Mouse (Mus musculus) heart, embryonic 15.5 days (tissue): Measurements from ENCODE around the gene Olfr1414. TPM values are rescaled to one million over a fixed set of nuclear protein-coding genes. Genes with fewer than 3 reads are reported as not detected.
"Not testable (repeated sequence)": the region's sequence is repeated elsewhere in the genome, so short reads cannot be mapped to it uniquely, and the experiment has no call there.

ENCODE experiments used
- ATAC-seq: fragments of 200-750 bp; cut with Nextera tagmentation; replicated peaks from 2 replicates; pipeline ENCODE4 v1.8.0; 2017; ENCODE audit warnings: low read depth, moderate TSS enrichment; ENCODE audit not compliant: insufficient number of reproducible peaks, insufficient read depth, low FRiP score
- H3K27ac ChIP-seq: fragments of 300-500 bp; sonication (generic); 2 replicates; pipeline ENCODE4 v1.5.1; 2015; ENCODE audit warnings: mild to moderate bottlenecking, inconsistent platforms
- H3K27me3 ChIP-seq: fragments of 300-500 bp; sonication (generic); 2 replicates; pipeline ENCODE4 v1.6.1; 2015; ENCODE audit warnings: inconsistent platforms
- H3K36me3 ChIP-seq: fragments of 300-500 bp; sonication (generic); 2 replicates; pipeline ENCODE4 v1.6.1; 2015; ENCODE audit warnings: mild to moderate bottlenecking, inconsistent platforms
- H3K4me1 ChIP-seq: fragments of 300-500 bp; sonication (generic); replicated peaks from 2 replicates; pipeline ENCODE4 v1.6.1; 2015; ENCODE audit warnings: inconsistent platforms
- H3K4me2 ChIP-seq: fragments of 300-500 bp; sonication (generic); 2 replicates; pipeline ENCODE4 v1.6.1; 2015; ENCODE audit warnings: inconsistent platforms, mild to moderate bottlenecking, moderate library complexity
- H3K4me3 ChIP-seq: fragments of 300-500 bp; sonication (generic); 2 replicates; pipeline ENCODE4 v1.5.1; 2015; ENCODE audit warnings: mild to moderate bottlenecking, inconsistent platforms
- H3K9ac ChIP-seq: fragments of 300-500 bp; sonication (generic); 2 replicates; pipeline ENCODE4 v1.6.1; 2015; ENCODE audit warnings: mild to moderate bottlenecking, inconsistent platforms
- H3K9me3 ChIP-seq: fragments of 300-500 bp; sonication (generic); replicated peaks from 2 replicates; pipeline ENCODE4 v1.6.1; 2016; ENCODE audit warnings: inconsistent platforms
- WGBS: fragments of 180-500 bp; shearing (Covaris S2); methylation state at CpG from one replicate; pipeline ENCODE4 v1.1.7; 2015; ENCODE audit warnings: mixed read lengths; 5-methylcytosine and 5-hydroxymethylcytosine counted together
- polyA plus RNA-seq: library from polyadenylated mRNA; unstranded; fragments of >200 nt; fragmentation: Nextera tagmentation; extraction: Ambion mirVana; gene quantifications from 2 replicates; pipeline ENCODE4 v1.2.1, GENCODE M21; 2015

The Olfr1414 gene
- polyA plus RNA-seq: not detected in 2 replicates

- ATAC-seq: no peak
- WGBS: 80% methylated on average over 3 of the region's 3 CpGs
- no peaks in the 10 kb centered on the region for H3K9me3 ChIP-seq
- no peaks in the 10 kb centered on the region for H3K4me1 ChIP-seq
- peaks cover 21% of the 10 kb centered on the region for H3K27me3 ChIP-seq
- H3K27ac ChIP-seq: no peak within 1 kb of the TSS
- H3K4me2 ChIP-seq: no peak within 1 kb of the TSS
- no peaks in the 10 kb centered on the region for H3K36me3 ChIP-seq
- H3K9ac ChIP-seq: no peak within 1 kb of the TSS
- H3K4me3 ChIP-seq: no peak within 1 kb of the TSS
Observed at GRCm38 (mm10) chr1:92518561-92518960, at the start of gene Olfr1414. Gene Olfr1414, minus strand, starts transcription at chr1:92518661.

GRCm38 (mm10) chr1:92545929-92546328, 27.5 kb upstream of the Olfr1414 start:
- no peaks in the 10 kb centered on the region for H3K4me1 ChIP-seq
- H3K36me3 ChIP-seq: no peaks in the 10 kb centered on the region

GRCm38 (mm10) chr1:92539071-92539470, 20.6 kb upstream of the Olfr1414 start:
- no peak overlapping the region for H3K4me2 ChIP-seq
- no peaks in the 10 kb centered on the region for H3K9me3 ChIP-seq
- H3K27ac ChIP-seq: no peak overlapping the region
- 28% methylated on average over 2 of the region's 2 CpGs for WGBS
- H3K36me3 ChIP-seq: no peaks in the 10 kb centered on the region
- no peak overlapping the region for H3K9ac ChIP-seq
- H3K4me3 ChIP-seq: no peak overlapping the region
- no peak for ATAC-seq
- H3K4me1 ChIP-seq: no peaks in the 10 kb centered on the region
- 0 out of 2 replicates have a peak, but pooled peaks cover 3% of the 10 kb centered on the region for H3K27me3 ChIP-seq

More at GRCm38 (mm10) chr1:92545929-92546328, 27.5 kb upstream of the Olfr1414 start:
- H3K9ac ChIP-seq: no peak overlapping the region
- H3K4me3 ChIP-seq: no peak overlapping the region
- H3K27me3 ChIP-seq: no peaks in the 10 kb centered on the region
- WGBS: 68% methylated on average over 2 of the region's 2 CpGs
- no peaks in the 10 kb centered on the region for H3K9me3 ChIP-seq
- H3K27ac ChIP-seq: no peak overlapping the region
- no peak overlapping the region for H3K4me2 ChIP-seq
- ATAC-seq: no peak

GRCm38 (mm10) chr1:92536972-92537371, 18.5 kb upstream of the Olfr1414 start:
- Histone ChIP-seq H3K27ac (no peak overlapping the region), H3K27me3 (0 out of 2 replicates have a peak, but pooled peaks cover 3% of the 10 kb centered on the region), H3K9ac (no peak overlapping the region), H3K4me2 (no peak overlapping the region), H3K36me3 (no peaks in the 10 kb centered on the region), H3K9me3 (no peaks in the 10 kb centered on the region), H3K4me3 (no peak overlapping the region), H3K4me1 (no peaks in the 10 kb centered on the region)
- no peak for ATAC-seq
- WGBS: 30% methylated on average over 5 of the region's 5 CpGs

GRCm38 (mm10) chr1:92523764-92524163, 5.3 kb upstream of the Olfr1414 start:
- Histone ChIP-seq H3K4me2 (no peak overlapping the region), H3K9ac (no peak overlapping the region), H3K9me3 (no peaks in the 10 kb centered on the region), H3K4me3 (no peak overlapping the region), H3K4me1 (no peaks in the 10 kb centered on the region), H3K36me3 (no peaks in the 10 kb centered on the region), H3K27me3 (peaks cover 16% of the 10 kb centered on the region), H3K27ac (no peak overlapping the region)
- ATAC-seq: no peak
- 69% methylated on average over 3 of the region's 3 CpGs for WGBS

GRCm38 (mm10) chr1:92521376-92521775, 2.9 kb upstream of the Olfr1414 start:
- Histone ChIP-seq H3K9ac (no peak overlapping the region), H3K4me3 (no peak overlapping the region), H3K27me3 (peaks cover 21% of the 10 kb centered on the region), H3K36me3 (no peaks in the 10 kb centered on the region), H3K9me3 (no peaks in the 10 kb centered on the region), H3K27ac (no peak overlapping the region), H3K4me1 (no peaks in the 10 kb centered on the region), H3K4me2 (no peak overlapping the region)
- ATAC-seq: no peak
- 18% methylated on average over 10 of the region's 10 CpGs for WGBS

- Histone ChIP-seq H3K27me3 (peaks cover 21% of the 10 kb centered on the region), H3K27ac (no peak overlapping the region), H3K36me3 (no peaks in the 10 kb centered on the region), H3K4me2 (no peak overlapping the region), H3K9ac (no peak overlapping the region), H3K4me1 (no peaks in the 10 kb centered on the region), H3K9me3 (no peaks in the 10 kb centered on the region), H3K4me3 (no peak overlapping the region)
- 77% methylated on average over 6 of the region's 6 CpGs for WGBS
- no peak for ATAC-seq
Observed at GRCm38 (mm10) chr1:92519046-92519445, 585 bp upstream of the Olfr1414 start.

GRCm38 (mm10) chr1:92515390-92515789, 3.1 kb downstream of the Olfr1414 start:
- 68% methylated on average over 11 of the region's 11 CpGs for WGBS
- H3K27ac ChIP-seq: no peak overlapping the region
- no peak overlapping the region for H3K9ac ChIP-seq
- no peak for ATAC-seq
- H3K27me3 ChIP-seq: peaks cover 12% of the 10 kb centered on the region
- no peak overlapping the region for H3K4me2 ChIP-seq
- no peaks in the 10 kb centered on the region for H3K4me1 ChIP-seq
- no peak overlapping the region for H3K4me3 ChIP-seq
- H3K36me3 ChIP-seq: no peaks in the 10 kb centered on the region
- no peaks in the 10 kb centered on the region for H3K9me3 ChIP-seq

GRCm38 (mm10) chr1:92511646-92512045, 6.8 kb downstream of the Olfr1414 start:
- H3K9me3 ChIP-seq, H3K36me3 ChIP-seq, H3K4me2 ChIP-seq, H3K4me3 ChIP-seq, H3K4me1 ChIP-seq, H3K9ac ChIP-seq, H3K27me3 ChIP-seq, H3K27ac ChIP-seq, ATAC-seq: not testable (repeated sequence)
- 75% methylated on average over 5 of the region's 5 CpGs for WGBS

- 76% methylated on average over 2 of the region's 2 CpGs for WGBS
- Histone ChIP-seq H3K27ac (no peak within 1 kb of the TSS), H3K4me2 (no peak within 1 kb of the TSS), H3K9me3 (no peaks in the 10 kb centered on the region), H3K4me1 (no peaks in the 10 kb centered on the region), H3K9ac (no peak within 1 kb of the TSS), H3K4me3 (no peak within 1 kb of the TSS), H3K36me3 (no peaks in the 10 kb centered on the region), H3K27me3 (peaks cover 5% of the 10 kb centered on the region; the same call in 1 of the 2 replicates)
- ATAC-seq: no peak
Observed at GRCm38 (mm10) chr1:92496001-92496400, 22.5 kb downstream of the Olfr1414 start, which contains the start of gene Olfr1415. Gene Olfr1415, minus strand, starts transcription at chr1:92496101.

GRCm38 (mm10) chr1:92485013-92485412, 33.4 kb downstream of the Olfr1414 start, which contains the start of gene Olfr1416:
Gene Olfr1416, minus strand, starts transcription at chr1:92485113.
- no peaks in the 10 kb centered on the region for H3K4me1 ChIP-seq
- no peaks in the 10 kb centered on the region for H3K9me3 ChIP-seq
- 0 out of 2 replicates have a peak, but pooled peaks cover 2% of the 10 kb centered on the region for H3K27me3 ChIP-seq
- H3K36me3 ChIP-seq: no peaks in the 10 kb centered on the region
- no peak within 1 kb of the TSS for H3K4me3 ChIP-seq
- no peak for ATAC-seq
- H3K9ac ChIP-seq: no peak within 1 kb of the TSS
- H3K4me2 ChIP-seq: no peak within 1 kb of the TSS
- no peak within 1 kb of the TSS for H3K27ac ChIP-seq

GRCm38 (mm10) chr1:92474066-92474578, 44.3 kb downstream of the Olfr1414 start:
- 3% methylated on average over 10 of the region's 10 CpGs for WGBS
- Histone ChIP-seq H3K27me3 (peaks cover 3% of the 10 kb centered on the region; the same call in 1 of the 2 replicates), H3K27ac (peak overlapping the region; percentile 66), H3K4me1 (peaks cover 15% of the 10 kb centered on the region), H3K4me2 (peak overlapping the region; percentile 93), H3K9me3 (no peaks in the 10 kb centered on the region), H3K9ac (peak overlapping the region; percentile 60), H3K36me3 (peaks cover 15% of the 10 kb centered on the region), H3K4me3 (peak overlapping the region; percentile 82)
- peak; percentile 40; the same call in 1 of the 2 replicates for ATAC-seq
